Mouse (Mus musculus) MEL (cell line): ENCODE measurements at regions not wholly inside any gene's neighbourhood (a gene's known extent, or its start where the extent isn't known, plus 50 kb on each side); places are given as distances from the start of the nearest gene placed in this dataset.

ENCODE experiments used
- DNase-seq: peaks from one replicate; pipeline ENCODE4 v3.0.0; 2011; ENCODE audit warnings: low read depth, low spot score
- H3K27ac ChIP-seq: 2 replicates; pipeline ENCODE4 v1.5.1; 2012; ENCODE audit warnings: low read depth, mild to moderate bottlenecking, control low read depth, low read length, moderate library complexity; ENCODE audit not compliant: control insufficient read depth
- H3K27me3 ChIP-seq, 2 experiments: fragments of 150-350 bp in 1 of 2; sonication (generic) in 1 of 2; 2 replicates each; pipeline ENCODE4 v1.6.1; 2012; ENCODE audit warnings: low read length in 2 of 2, mild to moderate bottlenecking in 2 of 2, improper control_type of control experiment in 1 of 2, moderate library complexity in 1 of 2; ENCODE audit not compliant: insufficient read depth in 2 of 2, control insufficient read depth in 1 of 2
- H3K36me3 ChIP-seq, 2 experiments: 2 replicates each; pipeline ENCODE4 v1.6.1; 2012 to 2014; ENCODE audit warnings: low read length in 2 of 2, improper control_type of control experiment in 1 of 2, inconsistent platforms in 1 of 2, mild to moderate bottlenecking in 1 of 2; ENCODE audit not compliant: insufficient read depth in 2 of 2, control insufficient read depth in 1 of 2
- H3K4me1 ChIP-seq, 2 experiments: fragments of 150-350 bp in 1 of 2; sonication (generic) in 1 of 2; 2 replicates each; pipeline ENCODE4 v1.6.1; 2012; ENCODE audit warnings: low read length in 2 of 2, improper control_type of control experiment in 1 of 2, mild to moderate bottlenecking in 1 of 2; ENCODE audit not compliant: insufficient read depth in 2 of 2, control insufficient read depth in 1 of 2
- H3K4me3 ChIP-seq, 2 experiments: fragments of 150-350 bp in 1 of 2; sonication (generic) in 1 of 2; 2 replicates each; pipeline ENCODE4 v1.5.1; 2012; ENCODE audit warnings: low read depth in 2 of 2, low read length in 2 of 2, mild to moderate bottlenecking in 2 of 2, moderate library complexity in 2 of 2, control low read depth in 1 of 2, improper control_type of control experiment in 1 of 2; ENCODE audit not compliant: control insufficient read depth in 1 of 2, insufficient read depth in 1 of 2
- H3K79me2 ChIP-seq: 2 replicates; pipeline ENCODE4 v1.6.1; 2012; ENCODE audit warnings: mild to moderate bottlenecking, low read length, moderate library complexity; ENCODE audit not compliant: control insufficient read depth, poor library complexity, insufficient read depth
- H3K9ac ChIP-seq: 2 replicates; pipeline ENCODE4 v1.6.1; 2012; ENCODE audit warnings: low read depth, mild to moderate bottlenecking, control low read depth, low read length, moderate library complexity; ENCODE audit not compliant: control insufficient read depth, poor library complexity, severe bottlenecking
- H3K9me3 ChIP-seq: fragments of 150-350 bp; sonication (generic); replicated peaks from 2 replicates; pipeline ENCODE4 v1.6.1; 2012; ENCODE audit warnings: mild to moderate bottlenecking, low read length, improper control_type of control experiment, moderate library complexity; ENCODE audit not compliant: insufficient read depth
- BHLHE40 ChIP-seq: IDR thresholded peaks from 2 replicates; pipeline ENCODE4 v1.6.1; 2012; ENCODE audit warnings: low read depth, mild to moderate bottlenecking, inconsistent platforms, low read length, improper control_type of control experiment, borderline replicate concordance
- CTCF ChIP-seq, 3 experiments: IDR thresholded peaks in 2 of 3; conservative IDR thresholded peaks in 1 of 3; 2 replicates each; pipeline ENCODE4 v1.5.1; 2011 to 2012; ENCODE audit warnings: low read length in 3 of 3, low read depth in 2 of 3, mild to moderate bottlenecking in 2 of 3, improper control_type of control experiment in 1 of 3, inconsistent platforms in 1 of 3, mixed read lengths in 1 of 3, moderate library complexity in 1 of 3; ENCODE audit not compliant: control insufficient read depth in 1 of 3, insufficient read depth in 1 of 3, poor library complexity in 1 of 3, severe bottlenecking in 1 of 3
- EP300 ChIP-seq, 2 experiments: IDR thresholded peaks; 2 replicates each; pipeline ENCODE4 v1.6.1; 2011; ENCODE audit warnings: improper control_type of control experiment in 2 of 2, low read length in 2 of 2, low read depth in 1 of 2, mild to moderate bottlenecking in 1 of 2
- ETS1 ChIP-seq: IDR thresholded peaks from 2 replicates; pipeline ENCODE4 v1.6.1; 2012; ENCODE audit warnings: low read depth, mild to moderate bottlenecking, inconsistent platforms, low read length, improper control_type of control experiment, moderate library complexity
- GABPA ChIP-seq: IDR thresholded peaks from 2 replicates; pipeline ENCODE4 v1.6.1; 2012; ENCODE audit warnings: low read depth, mild to moderate bottlenecking, inconsistent platforms, low read length, improper control_type of control experiment, moderate library complexity
- HCFC1 ChIP-seq: IDR thresholded peaks from 2 replicates; pipeline ENCODE4 v1.6.1; 2012; ENCODE audit warnings: low read depth, mild to moderate bottlenecking, inconsistent platforms, low read length, improper control_type of control experiment, moderate library complexity
- JUND ChIP-seq: IDR thresholded peaks from 2 replicates; pipeline ENCODE4 v1.6.1; 2011; ENCODE audit warnings: low read depth, mild to moderate bottlenecking, improper control_type of control experiment, low read length
- KAT2A ChIP-seq: conservative IDR thresholded peaks from 2 replicates; pipeline ENCODE4 v1.6.1; 2012; ENCODE audit warnings: low read depth, low read length, improper control_type of control experiment, inconsistent platforms
- MAX ChIP-seq: IDR thresholded peaks from 2 replicates; pipeline ENCODE4 v1.6.1; 2011; ENCODE audit warnings: low read length, improper control_type of control experiment
- MEF2A ChIP-seq: IDR thresholded peaks from 2 replicates; pipeline ENCODE4 v1.6.1; 2014; ENCODE audit warnings: low read depth, mild to moderate bottlenecking, inconsistent platforms, low read length, improper control_type of control experiment; ENCODE audit not compliant: poor library complexity, insufficient replicate concordance, severe bottlenecking; ENCODE audit errors: extremely low read depth
- MYB ChIP-seq: IDR thresholded peaks from 2 replicates; pipeline ENCODE4 v1.6.1; 2011; ENCODE audit warnings: mild to moderate bottlenecking, low read depth, low read length, improper control_type of control experiment
- MYC ChIP-seq: IDR thresholded peaks from 2 replicates; pipeline ENCODE4 v1.6.1; 2011; ENCODE audit warnings: low read depth, mild to moderate bottlenecking, low read length, improper control_type of control experiment, moderate library complexity
- POLR2AphosphoS2 ChIP-seq: IDR thresholded peaks from 2 replicates; pipeline ENCODE4 v1.6.1; 2011; ENCODE audit warnings: low read length, improper control_type of control experiment
- POLR2AphosphoS5 ChIP-seq: IDR thresholded peaks from 2 replicates; pipeline ENCODE4 v1.6.1; 2012; ENCODE audit warnings: low read depth, borderline replicate concordance, mild to moderate bottlenecking, inconsistent platforms, low read length, moderate library complexity, mixed read lengths
- RCOR1 ChIP-seq: IDR thresholded peaks from 2 replicates; pipeline ENCODE4 v1.6.1; 2012; ENCODE audit warnings: low read depth, mild to moderate bottlenecking, inconsistent platforms, low read length, improper control_type of control experiment
- SMC3 ChIP-seq: IDR thresholded peaks from 2 replicates; pipeline ENCODE4 v1.6.1; 2011; ENCODE audit warnings: low read depth, low read length, improper control_type of control experiment
- TBP ChIP-seq: IDR thresholded peaks from 2 replicates; pipeline ENCODE4 v1.8.0; 2011; ENCODE audit warnings: low read depth, low read length, improper control_type of control experiment
- TCF12 ChIP-seq: IDR thresholded peaks from 2 replicates; pipeline ENCODE4 v1.6.1; 2014; ENCODE audit warnings: low read depth, mild to moderate bottlenecking, inconsistent platforms, low read length, improper control_type of control experiment, moderate library complexity
- USF1 ChIP-seq: IDR thresholded peaks from 2 replicates; pipeline ENCODE4 v1.6.1; 2014; ENCODE audit warnings: low read depth, mild to moderate bottlenecking, inconsistent platforms, low read length, improper control_type of control experiment, moderate library complexity
- ZKSCAN1 ChIP-seq: IDR thresholded peaks from 2 replicates; pipeline ENCODE4 v1.6.1; 2012; ENCODE audit warnings: low read depth, mild to moderate bottlenecking, inconsistent platforms, low read length, improper control_type of control experiment, moderate library complexity
- ZNF384 ChIP-seq: IDR thresholded peaks from 2 replicates; pipeline ENCODE4 v1.6.1; 2012; ENCODE audit warnings: low read depth, mild to moderate bottlenecking, inconsistent platforms, low read length, improper control_type of control experiment

GRCm38 (mm10) chr3:99810532-99810931, 74.7 kb upstream of the Spag17 start:
- Histone ChIP-seq H3K27ac (no peak overlapping the region), H3K36me3 (no peaks in the 10 kb centered on the region), H3K9ac (no peak overlapping the region), H3K27me3 (no peaks in the 10 kb centered on the region), H3K79me2 (no peaks in the 10 kb centered on the region), H3K4me3 (no peak overlapping the region), H3K9me3 (no peaks in the 10 kb centered on the region), H3K4me1 (no peaks in the 10 kb centered on the region)
- TF ChIP-seq MEF2A (no peak), GABPA (no peak), ZKSCAN1 (no peak), KAT2A (no peak), EP300 (IDR thresholded peaks at IDR 0.05; ENCODE audit: low read depth in 1 of 2, low read length in 2 of 2) (no peak), CTCF (IDR thresholded peaks at IDR 0.05 in 2 of 3, conservative IDR thresholded peaks at IDR 0.05 in 1 of 3; ENCODE audit: control insufficient read depth in 1 of 3, insufficient read depth in 1 of 3, low read depth in 2 of 3, low read length in 3 of 3, poor library complexity in 1 of 3, severe bottlenecking in 1 of 3) (no peak), JUND (no peak), USF1 (no peak), TBP (no peak), POLR2AphosphoS5 (no peak), RCOR1 (no peak), BHLHE40 (no peak), SMC3 (no peak)
- DNase-seq: no peak

GRCm38 (mm10) chr3:99811276-99811675, 73.9 kb upstream of the Spag17 start:
- Histone ChIP-seq H3K27me3 (no peaks in the 10 kb centered on the region), H3K4me1 (no peaks in the 10 kb centered on the region), H3K36me3 (no peaks in the 10 kb centered on the region), H3K27ac (no peak overlapping the region), H3K4me3 (no peak overlapping the region), H3K79me2 (no peaks in the 10 kb centered on the region), H3K9me3 (no peaks in the 10 kb centered on the region), H3K9ac (no peak overlapping the region)
- no peak for TF ChIP-seq MYB
- no peak for TF ChIP-seq ETS1
- no peak for TF ChIP-seq RCOR1
- TF ChIP-seq MAX: no peak
- TF ChIP-seq HCFC1: no peak
- no peak for TF ChIP-seq POLR2AphosphoS2
- no peak for TF ChIP-seq ZNF384
- TF ChIP-seq EP300 (IDR thresholded peaks at IDR 0.05; ENCODE audit: low read depth in 1 of 2, low read length in 2 of 2): no peak
- TF ChIP-seq USF1: no peak
- no peak for TF ChIP-seq MEF2A
- no peak for TF ChIP-seq MYC
- TF ChIP-seq TBP: no peak
- no peak for TF ChIP-seq KAT2A
- TF ChIP-seq SMC3: no peak
- no peak for TF ChIP-seq TCF12
- no peak for DNase-seq
